Mouse (Mus musculus) hindbrain, embryonic 13.5 days (tissue): ENCODE measurements around the gene Gins2. TPM values are rescaled to one million over a fixed set of nuclear protein-coding genes. Genes with fewer than 3 reads are reported as not detected.
A peak's percentile ranks its signal among the peaks of the same experiment; 100 is the strongest.

ENCODE experiments used
- ATAC-seq: fragments of 200-750 bp; cut with Nextera tagmentation; 2 replicates; pipeline ENCODE4 v1.8.0; 2017; ENCODE audit warnings: moderate TSS enrichment; ENCODE audit not compliant: low FRiP score
- H3K27ac ChIP-seq: fragments of 300-500 bp; sonication (generic); 2 replicates; pipeline ENCODE4 v1.5.1; 2015; ENCODE audit warnings: inconsistent platforms, mild to moderate bottlenecking, moderate library complexity
- H3K27me3 ChIP-seq: fragments of 300-500 bp; sonication (generic); 2 replicates; pipeline ENCODE4 v1.6.1; 2015; ENCODE audit warnings: mild to moderate bottlenecking, inconsistent platforms
- H3K36me3 ChIP-seq: fragments of 300-500 bp; sonication (generic); 2 replicates; pipeline ENCODE4 v1.6.1; 2015; ENCODE audit warnings: mild to moderate bottlenecking, inconsistent platforms
- H3K4me1 ChIP-seq: fragments of 300-500 bp; sonication (generic); replicated peaks from 2 replicates; pipeline ENCODE4 v1.6.1; 2015; ENCODE audit warnings: inconsistent platforms
- H3K4me2 ChIP-seq: fragments of 300-500 bp; sonication (generic); 2 replicates; pipeline ENCODE4 v1.6.1; 2015; ENCODE audit warnings: inconsistent platforms, mild to moderate bottlenecking, moderate library complexity
- H3K4me3 ChIP-seq: fragments of 300-500 bp; sonication (generic); 2 replicates; pipeline ENCODE4 v1.5.1; 2015; ENCODE audit warnings: mild to moderate bottlenecking, inconsistent platforms
- H3K9ac ChIP-seq: fragments of 300-500 bp; sonication (generic); 2 replicates; pipeline ENCODE4 v1.6.1; 2015; ENCODE audit warnings: mild to moderate bottlenecking, inconsistent platforms
- H3K9me3 ChIP-seq: fragments of 300-500 bp; sonication (generic); 2 replicates; pipeline ENCODE4 v1.6.1; 2016; ENCODE audit warnings: inconsistent platforms
- WGBS: fragments of 180-500 bp; shearing (Covaris S2); methylation state at CpG from one replicate; pipeline ENCODE4 v1.1.7; 2015; 5-methylcytosine and 5-hydroxymethylcytosine counted together
- polyA plus RNA-seq: library from polyadenylated mRNA; unstranded; fragments of >200 nt; fragmentation: Nextera tagmentation; extraction: Ambion mirVana; gene quantifications from 2 replicates; pipeline ENCODE4 v1.2.1, GENCODE M21; 2015

Gene Gins2
- polyA plus RNA-seq, 1 experiment from 2014 or later, result 23.1 TPM

DNA sequence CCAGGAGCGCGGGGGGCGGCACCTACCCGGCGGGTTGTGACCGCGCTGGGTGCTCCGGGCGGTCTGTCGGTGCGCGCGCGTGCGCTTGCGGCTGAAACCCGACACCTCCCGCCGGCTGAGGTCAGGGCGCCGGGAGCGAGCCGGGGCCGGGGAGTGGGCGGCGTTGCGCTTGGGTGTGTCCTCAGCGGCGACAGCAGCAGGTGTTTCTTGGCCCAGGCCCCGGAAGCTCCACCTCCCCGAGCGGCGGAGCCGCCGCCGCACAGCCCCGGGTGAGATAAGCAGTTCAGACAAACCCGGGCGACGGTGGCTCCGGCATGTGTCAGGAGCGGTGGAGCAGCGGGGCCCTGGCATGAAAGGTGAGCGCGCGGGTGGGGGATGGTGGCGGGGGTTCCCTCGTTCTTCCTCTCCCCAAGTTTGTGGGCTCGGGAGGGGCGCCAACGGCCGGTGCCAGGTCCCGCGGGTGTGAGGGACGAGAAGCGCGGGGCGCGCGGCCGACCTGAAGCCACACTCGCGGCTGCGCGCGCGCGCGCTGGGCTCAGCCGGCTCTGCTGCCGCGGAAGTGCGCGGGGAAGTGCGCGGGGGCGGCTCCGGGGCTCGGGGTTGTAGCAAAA lies 51.8 kb downstream of the Gins2 start:
- Histone ChIP-seq H3K4me2 (peak overlapping the region; percentile 98), H3K9me3 (no peaks in the 10 kb centered on the region), H3K27ac (peak overlapping the region; percentile 99), H3K27me3 (no peaks in the 10 kb centered on the region), H3K4me1 (peaks cover 97% of the 10 kb centered on the region), H3K36me3 (no peaks in the 10 kb centered on the region), H3K9ac (peak overlapping the region; percentile 87), H3K4me3 (peak overlapping the region; percentile 59)
- under 1% methylated on average over 68 of the region's 79 CpGs for WGBS
- ATAC-seq, result no peak; the same call in 1 of the 2 replicates

GRCm38 (mm10) chr8:120536306-120537206 lies 52.5 kb downstream of the Gins2 start:
- Histone ChIP-seq H3K4me1 (peaks cover 97% of the 10 kb centered on the region), H3K27me3 (no peaks in the 10 kb centered on the region), H3K4me2 (peak overlapping the region; percentile 98), H3K4me3 (peak overlapping the region; percentile 59), H3K36me3 (no peaks in the 10 kb centered on the region), H3K9ac (peak overlapping the region; percentile 87), H3K27ac (peak overlapping the region; percentile 99), H3K9me3 (no peaks in the 10 kb centered on the region)
- WGBS, result under 1% methylated on average over 61 of the region's 61 CpGs
- no peak for ATAC-seq

GRCm38 (mm10) chr8:120535452-120536305 lies 53.4 kb downstream of the Gins2 start:
- H3K9ac ChIP-seq, result peak overlapping the region; percentile 87
- peaks cover 97% of the 10 kb centered on the region for H3K4me1 ChIP-seq
- 1% methylated on average over 79 of the region's 79 CpGs for WGBS
- H3K36me3 ChIP-seq, result no peaks in the 10 kb centered on the region
- peak overlapping the region; percentile 99 for H3K27ac ChIP-seq
- H3K4me3 ChIP-seq, result peak overlapping the region; percentile 59
- no peak for ATAC-seq
- peak overlapping the region; percentile 98 for H3K4me2 ChIP-seq
- H3K27me3 ChIP-seq, result no peaks in the 10 kb centered on the region
- H3K9me3 ChIP-seq, result no peaks in the 10 kb centered on the region

- Histone ChIP-seq H3K36me3 (no peaks in the 10 kb centered on the region), H3K27me3 (no peaks in the 10 kb centered on the region), H3K4me3 (no peak overlapping the region), H3K9me3 (no peaks in the 10 kb centered on the region), H3K9ac (peak overlapping the region; percentile 43), H3K4me2 (peak overlapping the region; percentile 98), H3K4me1 (peaks cover 87% of the 10 kb centered on the region), H3K27ac (peak overlapping the region; percentile 99)
- WGBS, result 9% methylated on average over 14 of the region's 14 CpGs
- ATAC-seq, result peak; percentile 40
These were observed 54.4 kb downstream of the Gins2 start for GRCm38 (mm10) chr8:120534504-120535368.

DNA sequence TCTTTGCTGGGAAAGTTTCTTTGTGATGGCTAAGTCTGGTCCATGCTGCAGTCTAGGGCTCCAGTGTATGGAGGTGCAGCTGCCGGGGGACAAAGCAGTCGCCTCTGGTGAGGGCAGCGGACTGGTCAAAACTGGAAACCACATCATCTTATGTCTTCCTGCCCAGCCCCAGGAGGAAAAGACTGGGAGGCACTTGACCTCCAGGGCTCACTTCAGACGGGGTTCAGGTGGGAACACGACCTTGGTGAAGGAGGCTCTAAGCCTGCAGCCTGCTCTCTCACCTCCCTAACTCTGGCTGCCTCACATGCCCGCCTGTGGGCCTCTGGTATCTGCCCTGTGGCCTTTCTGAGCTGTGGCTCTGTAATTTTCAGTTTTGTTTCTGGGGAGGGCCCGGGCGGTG lies 55.0 kb downstream of the Gins2 start:
- 26% methylated on average over 8 of the region's 8 CpGs for WGBS
- peak overlapping the region; percentile 63; the same call in 1 of the 2 replicates for H3K9ac ChIP-seq
- H3K4me3 ChIP-seq, result no peak overlapping the region
- no peaks in the 10 kb centered on the region for H3K36me3 ChIP-seq
- H3K4me2 ChIP-seq, result peak overlapping the region; percentile 98; the same call in 1 of the 2 replicates
- H3K9me3 ChIP-seq, result no peaks in the 10 kb centered on the region
- no peaks in the 10 kb centered on the region for H3K27me3 ChIP-seq
- peaks cover 84% of the 10 kb centered on the region for H3K4me1 ChIP-seq
- ATAC-seq, result no peak
- H3K27ac ChIP-seq, result peak overlapping the region; percentile 99

GRCm38 (mm10) chr8:120533380-120533779 lies 55.7 kb downstream of the Gins2 start:
- Histone ChIP-seq H3K27ac (peak overlapping the region; percentile 99), H3K4me3 (no peak overlapping the region), H3K36me3 (no peaks in the 10 kb centered on the region), H3K4me2 (peak overlapping the region; percentile 49), H3K4me1 (peaks cover 84% of the 10 kb centered on the region), H3K9me3 (no peaks in the 10 kb centered on the region), H3K27me3 (no peaks in the 10 kb centered on the region), H3K9ac (peak overlapping the region; percentile 63)
- ATAC-seq, result no peak
- WGBS, result 10% methylated on average over 3 of the region's 3 CpGs

GRCm38 (mm10) chr8:120532517-120533215 lies 56.4 kb downstream of the Gins2 start:
- Histone ChIP-seq H3K36me3 (no peaks in the 10 kb centered on the region), H3K4me3 (peak overlapping the region; percentile 17), H3K4me1 (peaks cover 85% of the 10 kb centered on the region), H3K9me3 (no peaks in the 10 kb centered on the region), H3K9ac (peak overlapping the region; percentile 63), H3K27ac (peak overlapping the region; percentile 99), H3K4me2 (peak overlapping the region; percentile 49), H3K27me3 (no peaks in the 10 kb centered on the region)
- ATAC-seq, result peak; percentile 26; the same call in 1 of the 2 replicates
- 2% methylated on average over 29 of the region's 29 CpGs for WGBS

DNA sequence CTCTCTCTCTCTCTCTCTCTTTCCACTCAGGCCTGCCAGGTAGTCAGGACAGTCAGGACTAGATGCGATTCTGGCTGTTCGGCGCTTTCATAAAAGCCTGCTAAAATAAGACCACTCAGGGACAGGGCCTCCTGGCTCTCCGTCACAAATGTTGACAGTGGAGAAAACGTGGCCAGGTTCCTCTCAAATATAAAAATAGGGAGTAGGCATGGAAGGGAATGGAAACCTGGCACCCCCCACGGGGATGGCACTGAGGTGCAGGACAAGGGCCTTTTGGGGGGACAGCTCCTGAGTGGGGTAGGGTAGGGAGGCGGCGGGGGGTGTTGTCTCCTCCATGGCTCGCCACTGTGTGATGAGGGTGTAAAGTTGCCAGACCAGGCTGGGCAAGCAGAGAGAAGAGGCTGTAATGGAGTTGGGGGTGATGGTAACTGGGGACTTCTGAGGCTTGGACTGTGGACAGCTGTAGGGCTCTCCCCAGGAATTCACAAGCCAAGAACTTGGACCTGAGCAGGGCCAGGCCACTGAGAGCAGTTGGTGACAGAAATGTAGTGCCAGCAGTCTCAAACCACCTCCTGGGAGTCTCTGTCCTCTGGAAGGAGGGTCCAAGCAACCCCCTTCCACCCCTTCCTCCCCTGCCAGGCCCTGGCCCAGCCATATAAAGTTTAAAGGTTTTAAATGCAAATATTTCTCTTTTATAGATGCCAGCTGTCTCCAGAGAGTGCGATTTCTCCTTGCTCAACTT lies 57.2 kb downstream of the Gins2 start:
- WGBS, result 43% methylated on average over 10 of the region's 10 CpGs
- peak overlapping the region; percentile 49 for H3K4me2 ChIP-seq

GRCm38 (mm10) chr8:120530954-120531656 lies 58.0 kb downstream of the Gins2 start:
- Histone ChIP-seq H3K36me3 (no peaks in the 10 kb centered on the region), H3K4me3 (no peak overlapping the region), H3K4me2 (no peak overlapping the region), H3K9me3 (no peaks in the 10 kb centered on the region), H3K27ac (peak overlapping the region; percentile 99), H3K4me1 (peaks cover 85% of the 10 kb centered on the region), H3K9ac (no peak overlapping the region), H3K27me3 (no peaks in the 10 kb centered on the region)
- no peak for ATAC-seq
- 48% methylated on average over 16 of the region's 16 CpGs for WGBS

More for the DNA sequence above, 57.2 kb downstream of the Gins2 start:
- peak overlapping the region; percentile 99 for H3K27ac ChIP-seq
- H3K27me3 ChIP-seq, result no peaks in the 10 kb centered on the region
- H3K9me3 ChIP-seq, result no peaks in the 10 kb centered on the region
- no peak overlapping the region; the same call in 1 of the 2 replicates for H3K9ac ChIP-seq
- H3K4me3 ChIP-seq, result no peak overlapping the region
- ATAC-seq, result peak; percentile 2; the same call in 1 of the 2 replicates
- peaks cover 85% of the 10 kb centered on the region for H3K4me1 ChIP-seq
- no peaks in the 10 kb centered on the region for H3K36me3 ChIP-seq

DNA sequence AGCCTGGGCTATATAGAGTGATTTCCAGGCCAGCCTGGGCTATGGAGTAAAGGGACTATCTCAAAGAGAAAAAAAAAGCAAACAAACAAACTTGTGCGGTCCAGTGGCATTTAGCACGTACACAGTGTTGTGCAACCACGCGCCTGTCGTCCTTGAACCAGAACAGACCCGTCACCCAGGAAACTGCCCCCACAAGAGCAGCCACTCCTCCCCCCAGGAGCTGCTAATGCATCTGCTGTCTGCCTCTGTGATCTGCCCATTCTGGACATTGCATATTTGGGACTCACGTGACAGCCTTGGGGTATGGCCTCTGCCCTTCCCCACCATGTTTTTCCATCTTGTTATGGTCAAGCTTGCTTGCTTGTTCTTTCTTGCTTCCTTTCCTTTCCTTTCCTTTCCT lies 59.9 kb downstream of the Gins2 start:
- WGBS, result 37% methylated on average over 7 of the region's 7 CpGs
- Histone ChIP-seq H3K27ac (no peak overlapping the region), H3K4me2 (no peak overlapping the region), H3K9me3 (no peaks in the 10 kb centered on the region), H3K4me3 (no peak overlapping the region), H3K9ac (no peak overlapping the region), H3K27me3 (no peaks in the 10 kb centered on the region), H3K4me1 (peaks cover 85% of the 10 kb centered on the region), H3K36me3 (no peaks in the 10 kb centered on the region)
- ATAC-seq, result no peak
